Mouse (Mus musculus) heart, embryonic 15.5 days (tissue): Measurements from ENCODE around the gene Chst15. TPM values are rescaled to one million over a fixed set of nuclear protein-coding genes. Genes with fewer than 3 reads are reported as not detected.

ENCODE experiments used
- polyA plus RNA-seq: library from polyadenylated mRNA; unstranded; fragments of >200 nt; fragmentation: Nextera tagmentation; extraction: Ambion mirVana; gene quantifications from 2 replicates; pipeline ENCODE4 v1.2.1, GENCODE M21; 2015

The Chst15 gene
- polyA plus RNA-seq, 1 experiment from 2014 or later, result 4.4 TPM

Other genes starting within 250 kb of the Chst15 start
- gene Cpxm2, start 162.5 kb downstream of the Chst15 start, polyA plus RNA-seq, result 1.0 and 1.1 TPM in 2 replicates